In genomic region chr8:110217198-110217597, GRCm38 (mm10) we compare ENCODE assay signal across 8 mouse cellular contexts. TPM values are rescaled to one million over a fixed set of nuclear protein-coding genes. Genes with fewer than 3 reads are reported as not detected.
DNase-seq lines count a peak whose midpoint lies in the region; TF ChIP-seq lines count a peak whose summit lies in the region.

No protein-coding gene starts in this region.

- peaks cover 18% of the 10 kb centered on the region for H3K36me3 ChIP-seq in embryonic facial prominence, embryonic 10.5 days (replicated peaks)
- peaks cover 16% of the 10 kb centered on the region for H3K36me3 ChIP-seq in hindbrain, embryonic 10.5 days
- H3K36me3 ChIP-seq in midbrain, embryonic 10.5 days: peaks cover 22% of the 10 kb centered on the region

- TF ChIP-seq POLR2A in lung, adult 2 months (IDR thresholded peaks at IDR 0.05; ENCODE audit: borderline replicate concordance, extremely low read depth, low read depth, low read length): no peak

- no peaks in the 10 kb centered on the region for H3K9me3 ChIP-seq in embryonic facial prominence, embryonic 10.5 days
- H3K9me3 ChIP-seq in hindbrain, embryonic 10.5 days: no peaks in the 10 kb centered on the region
- H3K9me3 ChIP-seq in midbrain, embryonic 10.5 days (replicated peaks): no peaks in the 10 kb centered on the region

- peak overlapping the region; percentile 80 for H3K27ac ChIP-seq in embryonic facial prominence, embryonic 10.5 days (replicated peaks)
- peak overlapping the region; percentile 87 for H3K27ac ChIP-seq in hindbrain, embryonic 10.5 days
- peak overlapping the region; percentile 83 for H3K27ac ChIP-seq in midbrain, embryonic 10.5 days (replicated peaks)

- H3K4me1 ChIP-seq in lung, adult 2 months (ENCODE audit: control insufficient read depth, insufficient read depth, low read length): peaks cover 2% of the 10 kb centered on the region; the same call in 1 of the 2 replicates
- H3K4me1 ChIP-seq in embryonic facial prominence, embryonic 10.5 days: peaks cover 20% of the 10 kb centered on the region
- peaks cover 23% of the 10 kb centered on the region for H3K4me1 ChIP-seq in hindbrain, embryonic 10.5 days (replicated peaks)
- H3K4me1 ChIP-seq in midbrain, embryonic 10.5 days: peaks cover 22% of the 10 kb centered on the region

- H3K27me3 ChIP-seq in embryonic facial prominence, embryonic 10.5 days (replicated peaks; ENCODE audit: low read depth, poor library complexity, severe bottlenecking): no peaks in the 10 kb centered on the region
- H3K27me3 ChIP-seq in hindbrain, embryonic 10.5 days (ENCODE audit: insufficient read depth, poor library complexity, severe bottlenecking): peaks cover 2% of the 10 kb centered on the region; the same call in 1 of the 2 replicates
- H3K27me3 ChIP-seq in midbrain, embryonic 10.5 days (ENCODE audit: low read depth, poor library complexity, severe bottlenecking): no peaks in the 10 kb centered on the region

- H3K4me3 ChIP-seq in lung, adult 2 months (replicated peaks; ENCODE audit: extremely low read depth, low read depth, low read length): peak overlapping the region; percentile 56
- H3K4me3 ChIP-seq in embryonic facial prominence, embryonic 10.5 days: peak overlapping the region; percentile 70
- peak overlapping the region; percentile 68 for H3K4me3 ChIP-seq in hindbrain, embryonic 10.5 days
- peak overlapping the region; percentile 71 for H3K4me3 ChIP-seq in midbrain, embryonic 10.5 days

- WGBS in lung, adult 2 months: 39% methylated on average over 5 of the region's 5 CpGs
- 30% methylated on average over 5 of the region's 5 CpGs for WGBS in embryonic facial prominence, embryonic 10.5 days
- WGBS in hindbrain, embryonic 10.5 days: 31% methylated on average over 5 of the region's 5 CpGs
- whole genome bisulfite sequencing in midbrain, embryonic 10.5 days: 31% methylated on average over 5 of the region's 5 CpGs

- TF ChIP-seq CTCF in lung, adult 2 months (IDR thresholded peaks at IDR 0.05; ENCODE audit: insufficient read depth, low read length): no peak

- peak; percentile 6 for DNase-seq in lung, adult 2 months
- no peak for DNase-seq in lung, postnatal 4 days
- DNase-seq in embryonic facial prominence, embryonic 10.5 days (ENCODE audit: low spot score): no peak
- DNase-seq in hindbrain, embryonic 10.5 days (ENCODE audit: low spot score): no peak
- DNase-seq in midbrain, embryonic 10.5 days (ENCODE audit: low spot score): peak; percentile 13
- DNase-seq in gastrocnemius, postnatal 4 days (ENCODE audit: low spot score in 2 of 2): no peak
- no peak for DNase-seq in embryo, embryonic 11 days
- no peak for DNase-seq in gastrocnemius, postnatal 10 days

RNA-seq across cellular contexts. Expression of gene Cmtr2, which starts 1.7 kb away (rescaled TPM):
- 2.5 and 3.4 TPM in 2 replicates for polyA plus RNA-seq in lung, adult 2 months (2012; rRNA removed)
- polyA plus RNA-seq in embryonic facial prominence, embryonic 10.5 days (2016; fragmentation: Nextera tagmentation; extraction: Ambion mirVana): 10.2 and 10.9 TPM in 2 replicates
- 9.6 and 12.3 TPM in 2 replicates for polyA plus RNA-seq in hindbrain, embryonic 10.5 days (2016; fragmentation: Nextera tagmentation; extraction: Ambion mirVana)
- 12.4 and 13.2 TPM in 2 replicates for polyA plus RNA-seq in midbrain, embryonic 10.5 days (2016; fragmentation: Nextera tagmentation; extraction: Ambion mirVana)
- total RNA-seq in gastrocnemius, postnatal 4 days (2021): 1 to 10 TPM; 4.3 to 5.6 TPM
- 1 to 10 TPM; 3.7 to 4.7 TPM for total RNA-seq in gastrocnemius, postnatal 10 days (2021)

RNA-seq across cellular contexts. Expression of gene Calb2, which starts 49.2 kb away (rescaled TPM):
- polyA plus RNA-seq in lung, adult 2 months (2012; rRNA removed): 0.12 TPM in 1 of 2 replicates, not detected in the other
- 3.3 and 3.7 TPM in 2 replicates for polyA plus RNA-seq in embryonic facial prominence, embryonic 10.5 days (2016; fragmentation: Nextera tagmentation; extraction: Ambion mirVana)
- polyA plus RNA-seq in hindbrain, embryonic 10.5 days (2016; fragmentation: Nextera tagmentation; extraction: Ambion mirVana): 7.2 and 28.1 TPM in 2 replicates
- polyA plus RNA-seq in midbrain, embryonic 10.5 days (2016; fragmentation: Nextera tagmentation; extraction: Ambion mirVana): 1.8 and 2.4 TPM in 2 replicates
- total RNA-seq in gastrocnemius, postnatal 4 days (2021): under 1 TPM; 0.32 to 0.62 TPM
- under 1 TPM; 0.38 to 0.65 TPM for total RNA-seq in gastrocnemius, postnatal 10 days (2021)

RNA-seq across cellular contexts. Expression of gene Hydin, which starts 49.6 kb away (rescaled TPM):
- polyA plus RNA-seq in lung, adult 2 months (2012; rRNA removed): 2.2 and 2.6 TPM in 2 replicates
- 0.04 and 0.14 TPM in 2 replicates for polyA plus RNA-seq in embryonic facial prominence, embryonic 10.5 days (2016; fragmentation: Nextera tagmentation; extraction: Ambion mirVana)
- 0.29 and 0.52 TPM in 2 replicates for polyA plus RNA-seq in hindbrain, embryonic 10.5 days (2016; fragmentation: Nextera tagmentation; extraction: Ambion mirVana)
- 0.05 and 0.14 TPM in 2 replicates for polyA plus RNA-seq in midbrain, embryonic 10.5 days (2016; fragmentation: Nextera tagmentation; extraction: Ambion mirVana)
- total RNA-seq in gastrocnemius, postnatal 4 days (2021): under 1 TPM; 0.41 to 0.44 TPM
- under 1 TPM; 0.09 to 0.11 TPM for total RNA-seq in gastrocnemius, postnatal 10 days (2021)

Comparison
In these comparisons a context has a peak if more than half of its experiments do, and no peak if none do; other contexts are left out.
1. DNase-seq: peak in lung, adult 2 months (single experiment) and midbrain, embryonic 10.5 days (single experiment); none in lung, postnatal 4 days (0 of 2), embryonic facial prominence, embryonic 10.5 days (single experiment), hindbrain, embryonic 10.5 days (single experiment), gastrocnemius, postnatal 4 days (0 of 2), embryo, embryonic 11 days (single experiment) and gastrocnemius, postnatal 10 days (single experiment).
2. Peak in every context shown above with its lines, with median percentiles within 50 percentile points of each other: H3K4me3 ChIP-seq and H3K27ac ChIP-seq.